Mouse (Mus musculus) embryonic facial prominence, embryonic 15.5 days (tissue): ENCODE measurements at regions not wholly inside any gene's neighbourhood (a gene's known extent, or its start where the extent isn't known, plus 50 kb on each side); places are given as distances from the start of the nearest gene placed in this dataset.
A peak's percentile ranks its signal among the peaks of the same experiment; 100 is the strongest.

Experiments
- ATAC-seq: fragments of 200-750 bp; cut with Nextera tagmentation; 2 replicates; pipeline ENCODE4 v1.8.0; 2017; ENCODE audit warnings: low read depth, moderate TSS enrichment; ENCODE audit not compliant: insufficient number of reproducible peaks, low FRiP score, low TSS enrichment
- H3K27ac ChIP-seq: fragments of 300-500 bp; sonication (generic); replicated peaks from 2 replicates; pipeline ENCODE4 v1.5.1; 2015; ENCODE audit warnings: mild to moderate bottlenecking, inconsistent platforms
- H3K27me3 ChIP-seq: fragments of 300-500 bp; sonication (generic); 2 replicates; pipeline ENCODE4 v1.6.1; 2015; ENCODE audit warnings: inconsistent platforms
- H3K36me3 ChIP-seq: fragments of 300-500 bp; sonication (generic); 2 replicates; pipeline ENCODE4 v1.6.1; 2015; ENCODE audit warnings: mild to moderate bottlenecking, inconsistent platforms
- H3K4me1 ChIP-seq: fragments of 300-500 bp; sonication (generic); 2 replicates; pipeline ENCODE4 v1.6.1; 2015; ENCODE audit warnings: inconsistent platforms
- H3K4me2 ChIP-seq: fragments of 300-500 bp; sonication (generic); replicated peaks from 2 replicates; pipeline ENCODE4 v1.6.1; 2015; ENCODE audit warnings: mild to moderate bottlenecking, inconsistent platforms
- H3K4me3 ChIP-seq: fragments of 300-500 bp; sonication (generic); replicated peaks from 2 replicates; pipeline ENCODE4 v1.5.1; 2015; ENCODE audit warnings: mild to moderate bottlenecking, inconsistent platforms
- H3K9ac ChIP-seq: fragments of 300-500 bp; sonication (generic); 2 replicates; pipeline ENCODE4 v1.6.1; 2015; ENCODE audit warnings: inconsistent platforms
- H3K9me3 ChIP-seq: fragments of 300-500 bp; sonication (generic); replicated peaks from 2 replicates; pipeline ENCODE4 v1.6.1; 2016; ENCODE audit warnings: inconsistent platforms
- WGBS: fragments of 180-500 bp; shearing (Covaris S2); methylation state at CpG from one replicate; pipeline ENCODE4 v1.1.7; 2015; 5-methylcytosine and 5-hydroxymethylcytosine counted together

- no peak overlapping the region for H3K4me3 ChIP-seq
- no peaks in the 10 kb centered on the region for H3K36me3 ChIP-seq
- H3K4me1 ChIP-seq: no peaks in the 10 kb centered on the region
- H3K4me2 ChIP-seq: no peak overlapping the region
- WGBS: 77% methylated on average over 4 of the region's 4 CpGs
- no peak overlapping the region for H3K27ac ChIP-seq
- no peak overlapping the region for H3K9ac ChIP-seq
- no peak for ATAC-seq
- H3K9me3 ChIP-seq: peaks cover 5% of the 10 kb centered on the region; the same call in 1 of the 2 replicates
- H3K27me3 ChIP-seq: no peaks in the 10 kb centered on the region
These were observed 342.1 kb upstream of the Pmfbp1 start for GRCm38 (mm10) chr8:109151711-109152110.

- no peaks in the 10 kb centered on the region for H3K36me3 ChIP-seq
- H3K27me3 ChIP-seq: no peaks in the 10 kb centered on the region
- WGBS: 23% methylated on average over 11 of the region's 11 CpGs
- H3K4me3 ChIP-seq: peak overlapping the region; percentile 7; the same call in 1 of the 2 replicates
- peak overlapping the region; percentile 56 for H3K27ac ChIP-seq
- H3K9me3 ChIP-seq: peaks cover 5% of the 10 kb centered on the region; the same call in 1 of the 2 replicates
- ATAC-seq: peak; percentile 70; the same call in 1 of the 2 replicates
- no peaks in the 10 kb centered on the region for H3K4me1 ChIP-seq
- H3K4me2 ChIP-seq: peak overlapping the region; percentile 32
- no peak overlapping the region for H3K9ac ChIP-seq
These were observed 338.3 kb upstream of the Pmfbp1 start for GRCm38 (mm10) chr8:109155489-109155888.

- Histone ChIP-seq H3K9me3 (peaks cover 5% of the 10 kb centered on the region; the same call in 1 of the 2 replicates), H3K27me3 (no peaks in the 10 kb centered on the region), H3K4me1 (no peaks in the 10 kb centered on the region), H3K36me3 (no peaks in the 10 kb centered on the region), H3K9ac (no peak overlapping the region), H3K4me3 (no peak overlapping the region), H3K27ac (0 out of 2 replicates have a peak overlapping the region, but pooled peaks have one; percentile 17), H3K4me2 (peak overlapping the region; percentile 32; the same call in 1 of the 2 replicates)
- WGBS: 42% methylated on average over 8 of the region's 8 CpGs
- ATAC-seq: no peak
These were observed 337.8 kb upstream of the Pmfbp1 start for GRCm38 (mm10) chr8:109156016-109156415.

GRCm38 (mm10) chr8:109172701-109173100 is 321.1 kb upstream of the Pmfbp1 start:
- Histone ChIP-seq H3K4me1 (no peaks in the 10 kb centered on the region), H3K9me3 (no peaks in the 10 kb centered on the region), H3K9ac (no peak overlapping the region), H3K4me3 (no peak overlapping the region), H3K4me2 (no peak overlapping the region), H3K36me3 (no peaks in the 10 kb centered on the region), H3K27ac (no peak overlapping the region), H3K27me3 (no peaks in the 10 kb centered on the region)
- no peak for ATAC-seq
- WGBS: 60% methylated on average over 4 of the region's 4 CpGs

- ATAC-seq: peak; percentile 54; the same call in 1 of the 2 replicates
- no peaks in the 10 kb centered on the region for H3K27me3 ChIP-seq
- no peaks in the 10 kb centered on the region for H3K9me3 ChIP-seq
- H3K4me1 ChIP-seq: 0 out of 2 replicates have a peak, but pooled peaks cover 5% of the 10 kb centered on the region
- 16% methylated on average over 10 of the region's 10 CpGs for WGBS
- H3K4me3 ChIP-seq: peak overlapping the region; percentile 34
- H3K4me2 ChIP-seq: peak overlapping the region; percentile 62
- H3K36me3 ChIP-seq: no peaks in the 10 kb centered on the region
- peak overlapping the region; percentile 21; the same call in 1 of the 2 replicates for H3K9ac ChIP-seq
- H3K27ac ChIP-seq: no peak overlapping the region
These were observed 308.1 kb upstream of the Pmfbp1 start for GRCm38 (mm10) chr8:109185558-109186198.

GRCm38 (mm10) chr8:109187617-109188016 is 306.2 kb upstream of the Pmfbp1 start:
- Histone ChIP-seq H3K9me3 (no peaks in the 10 kb centered on the region), H3K4me1 (0 out of 2 replicates have a peak, but pooled peaks cover 5% of the 10 kb centered on the region), H3K27me3 (no peaks in the 10 kb centered on the region), H3K4me3 (no peak overlapping the region), H3K4me2 (no peak overlapping the region), H3K27ac (no peak overlapping the region), H3K9ac (no peak overlapping the region), H3K36me3 (no peaks in the 10 kb centered on the region)
- 83% methylated on average over 7 of the region's 7 CpGs for WGBS
- ATAC-seq: no peak

- H3K27me3 ChIP-seq: no peaks in the 10 kb centered on the region
- H3K36me3 ChIP-seq: no peaks in the 10 kb centered on the region
- no peak overlapping the region for H3K4me3 ChIP-seq
- no peak overlapping the region for H3K9ac ChIP-seq
- no peak overlapping the region for H3K4me2 ChIP-seq
- WGBS: 88% methylated on average over 8 of the region's 8 CpGs
- no peaks in the 10 kb centered on the region for H3K4me1 ChIP-seq
- H3K27ac ChIP-seq: no peak overlapping the region
- ATAC-seq: no peak
- H3K9me3 ChIP-seq: no peaks in the 10 kb centered on the region
These were observed 279.6 kb upstream of the Pmfbp1 start for GRCm38 (mm10) chr8:109214247-109214646.

- Histone ChIP-seq H3K36me3 (no peaks in the 10 kb centered on the region), H3K9me3 (no peaks in the 10 kb centered on the region), H3K4me1 (no peaks in the 10 kb centered on the region), H3K4me3 (no peak overlapping the region), H3K27ac (no peak overlapping the region), H3K4me2 (no peak overlapping the region), H3K9ac (no peak overlapping the region), H3K27me3 (no peaks in the 10 kb centered on the region)
- 80% methylated on average over 5 of the region's 5 CpGs for WGBS
- no peak for ATAC-seq
These were observed 277.5 kb upstream of the Pmfbp1 start for GRCm38 (mm10) chr8:109216318-109216717.

- Histone ChIP-seq H3K27me3 (no peaks in the 10 kb centered on the region), H3K4me1 (no peaks in the 10 kb centered on the region), H3K27ac (no peak overlapping the region), H3K4me3 (no peak overlapping the region), H3K36me3 (no peaks in the 10 kb centered on the region), H3K9me3 (no peaks in the 10 kb centered on the region), H3K9ac (no peak overlapping the region), H3K4me2 (no peak overlapping the region)
- WGBS: 94% methylated on average over 19 of the region's 19 CpGs
- ATAC-seq: no peak
These were observed 276.5 kb upstream of the Pmfbp1 start for GRCm38 (mm10) chr8:109217326-109217725.

GRCm38 (mm10) chr8:109232281-109233234 is 261.3 kb upstream of the Pmfbp1 start:
- Histone ChIP-seq H3K4me3 (no peak overlapping the region), H3K4me2 (peak overlapping the region; percentile 6; the same call in 1 of the 2 replicates), H3K27ac (no peak overlapping the region), H3K9me3 (no peaks in the 10 kb centered on the region), H3K36me3 (no peaks in the 10 kb centered on the region), H3K4me1 (no peaks in the 10 kb centered on the region), H3K9ac (no peak overlapping the region), H3K27me3 (no peaks in the 10 kb centered on the region)
- WGBS: 62% methylated on average over 32 of the region's 32 CpGs
- no peak; the same call in 1 of the 2 replicates for ATAC-seq

GRCm38 (mm10) chr8:109245526-109245925 is 248.3 kb upstream of the Pmfbp1 start:
- no peak overlapping the region for H3K9ac ChIP-seq
- no peak overlapping the region for H3K4me2 ChIP-seq
- no peaks in the 10 kb centered on the region for H3K36me3 ChIP-seq
- H3K27ac ChIP-seq: no peak overlapping the region
- WGBS: 70% methylated on average over 8 of the region's 8 CpGs
- no peak overlapping the region for H3K4me3 ChIP-seq
- no peaks in the 10 kb centered on the region for H3K9me3 ChIP-seq
- H3K4me1 ChIP-seq: no peaks in the 10 kb centered on the region
- no peak for ATAC-seq
- H3K27me3 ChIP-seq: no peaks in the 10 kb centered on the region
